Mouse (Mus musculus) embryonic fibroblast, embryonic 13.5 days (primary cell): Measurements from ENCODE around the gene Bche. TPM values are rescaled to one million over a fixed set of nuclear protein-coding genes. Genes with fewer than 3 reads are reported as not detected.

Source experiments
- H3K27ac ChIP-seq: 2 replicates; pipeline ENCODE4 v1.5.1; 2012; ENCODE audit warnings: low read length, control low read depth, inconsistent platforms; ENCODE audit not compliant: insufficient read depth
- H3K4me1 ChIP-seq: 2 replicates; pipeline ENCODE4 v1.6.1; 2011; ENCODE audit warnings: low read length; ENCODE audit not compliant: control insufficient read depth, insufficient read depth
- H3K4me3 ChIP-seq: 2 replicates; pipeline ENCODE4 v1.5.1; 2011; ENCODE audit warnings: mild to moderate bottlenecking, control low read depth, low read length; ENCODE audit not compliant: insufficient read depth
- CTCF ChIP-seq: IDR thresholded peaks from 2 replicates; pipeline ENCODE4 v1.5.1; 2011; ENCODE audit warnings: mild to moderate bottlenecking, control low read depth, low read length, moderate library complexity, borderline replicate concordance; ENCODE audit not compliant: insufficient read depth
- POLR2A ChIP-seq: IDR thresholded peaks from 2 replicates; pipeline ENCODE4 v1.6.1; 2011; ENCODE audit warnings: low read depth, mild to moderate bottlenecking, control low read depth, low read length, moderate library complexity
- polyA plus RNA-seq: library from polyadenylated mRNA; stranded (reverse); fragments of >200 nt; gene quantifications from 2 replicates; pipeline ENCODE4 v1.2.4, GENCODE M21; 2011; ENCODE audit warnings: low read depth; ENCODE audit not compliant: missing spikeins, insufficient read length

The Bche gene
- polyA plus RNA-seq, result 1.7 and 2.9 TPM in 2 replicates

DNA sequence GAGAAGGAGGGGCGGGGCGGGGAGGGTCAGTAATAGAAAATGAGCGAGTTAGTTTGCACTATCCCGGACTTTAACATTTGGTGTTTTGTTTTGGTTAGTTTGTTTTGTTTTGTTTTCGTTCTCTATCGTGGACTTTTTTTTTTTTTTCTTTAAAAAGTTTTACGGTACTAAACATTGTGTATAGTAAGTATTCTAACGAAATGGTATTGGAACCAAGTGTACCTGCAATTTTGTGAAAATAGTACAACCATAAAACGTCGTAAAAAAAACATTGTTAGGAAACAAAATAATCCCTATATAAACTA is at the start of gene Bche:
Gene Bche, minus strand, starts transcription at position 6 of the 305 bp plus-strand sequence.
- TF ChIP-seq CTCF (no peak), POLR2A (no peak; the same call in 1 of the 2 replicates)
- Histone ChIP-seq H3K4me3 (peak within 1 kb of the TSS; percentile 35), H3K27ac (no peak within 1 kb of the TSS), H3K4me1 (no peaks in the 10 kb centered on the region)

DNA sequence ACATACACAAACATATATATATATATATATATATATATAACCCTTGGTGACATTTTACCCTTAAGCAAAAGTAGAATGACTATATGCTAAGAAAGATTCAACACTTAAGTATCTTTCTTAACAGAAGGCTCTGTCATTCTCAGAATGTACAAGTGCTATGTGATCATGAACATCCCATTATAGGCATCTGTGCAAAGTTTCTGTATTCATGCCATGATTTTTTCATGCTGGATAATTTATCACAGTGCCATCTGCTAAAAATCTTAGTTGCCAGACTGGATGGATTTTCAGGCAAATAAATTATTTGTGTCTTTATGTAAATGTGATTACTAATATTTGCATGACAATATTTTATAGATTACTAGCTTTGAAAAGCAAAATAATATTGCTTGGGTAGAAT is 33.8 kb upstream of the Bche start:
- TF ChIP-seq POLR2A, result no peak
- no peak for TF ChIP-seq CTCF
- Histone ChIP-seq H3K4me1 (no peaks in the 10 kb centered on the region), H3K4me3 (no peak overlapping the region)

DNA sequence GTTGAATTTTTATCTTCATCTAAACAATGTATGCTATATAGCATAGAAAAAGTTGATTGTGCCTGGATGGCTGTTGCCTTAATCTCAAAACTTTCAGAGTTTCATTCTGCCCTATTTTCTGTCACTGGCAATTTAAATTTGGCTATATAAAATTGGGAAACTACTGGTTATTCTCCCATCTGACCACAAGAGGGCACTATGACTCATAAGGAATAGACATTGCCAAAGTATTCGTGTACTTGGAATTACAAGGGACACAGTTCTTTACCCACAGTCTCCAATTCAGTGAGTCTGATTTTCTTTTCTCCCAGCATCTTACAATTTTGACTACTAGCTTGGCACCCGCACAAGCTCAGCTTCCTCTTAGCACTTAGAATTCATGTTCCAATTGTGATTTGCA is 23.5 kb upstream of the Bche start:
- no peak overlapping the region for H3K27ac ChIP-seq
- no peaks in the 10 kb centered on the region for H3K4me1 ChIP-seq
- no peak overlapping the region for H3K4me3 ChIP-seq
- no peak for TF ChIP-seq POLR2A
- no peak for TF ChIP-seq CTCF

More for the DNA sequence above, 33.8 kb upstream of the Bche start:
- H3K27ac ChIP-seq, result no peak overlapping the region

DNA sequence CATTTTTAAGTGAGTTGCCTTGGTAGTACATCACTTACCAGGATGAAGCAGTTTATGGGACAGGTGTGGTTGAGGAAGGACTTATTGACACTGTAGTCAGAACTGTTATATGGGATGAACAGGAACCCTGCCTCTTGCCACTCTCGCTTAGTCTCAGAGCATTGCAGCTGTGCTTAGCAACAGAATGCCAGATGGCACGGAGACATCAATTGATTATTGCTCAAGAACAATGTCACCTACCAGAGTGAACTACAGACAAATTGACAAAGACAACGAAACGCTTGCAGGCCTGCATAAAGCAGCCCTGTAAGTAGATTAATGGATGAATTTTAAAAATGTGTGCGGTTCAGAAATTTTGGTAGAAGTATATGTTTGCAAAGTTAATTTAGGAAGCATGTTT is 21.3 kb upstream of the Bche start:
- no peak for TF ChIP-seq POLR2A
- TF ChIP-seq CTCF, result no peak
- no peak overlapping the region for H3K27ac ChIP-seq
- no peak overlapping the region for H3K4me3 ChIP-seq
- no peaks in the 10 kb centered on the region for H3K4me1 ChIP-seq

DNA sequence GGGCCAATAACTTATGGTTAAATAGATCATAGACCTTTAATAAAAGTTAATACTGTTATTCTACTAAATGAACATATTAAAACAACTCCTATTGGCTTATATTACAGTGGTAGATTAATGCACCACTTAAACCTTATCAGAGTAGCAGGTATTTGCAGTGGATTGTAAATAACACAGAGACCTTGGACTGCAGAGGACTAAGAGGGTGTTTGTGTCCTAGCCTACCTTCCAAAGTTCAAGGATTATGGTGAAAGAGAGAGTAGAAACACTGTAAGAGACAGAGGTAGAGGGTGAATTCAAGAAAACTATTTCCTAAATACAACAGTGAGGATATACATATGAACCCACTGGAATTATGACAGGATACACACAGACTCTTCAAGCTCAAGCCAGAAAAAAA is 17.5 kb upstream of the Bche start:
- TF ChIP-seq POLR2A (no peak), CTCF (no peak)
- Histone ChIP-seq H3K4me3 (no peak overlapping the region), H3K4me1 (no peaks in the 10 kb centered on the region), H3K27ac (no peak overlapping the region)

DNA sequence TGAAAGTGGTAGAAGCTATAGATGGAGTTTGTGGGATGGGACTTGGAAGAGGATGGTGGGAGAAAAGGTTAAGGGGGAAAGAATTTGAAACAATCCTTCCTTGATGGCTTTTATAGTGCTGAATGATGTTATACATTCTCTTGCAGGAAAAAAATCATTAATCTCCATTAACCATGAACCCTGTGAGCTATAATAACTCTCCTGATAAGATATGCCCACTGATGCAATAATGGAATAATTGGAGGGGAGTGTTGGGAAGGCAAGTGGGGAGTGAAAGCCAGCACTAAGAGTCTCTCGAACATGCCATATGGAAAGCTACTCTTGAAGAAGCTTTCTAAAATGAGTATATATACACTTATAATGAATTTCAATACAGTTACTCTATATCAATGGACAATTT is 16.7 kb upstream of the Bche start:
- H3K27ac ChIP-seq, result no peak overlapping the region
- no peaks in the 10 kb centered on the region for H3K4me1 ChIP-seq
- no peak overlapping the region for H3K4me3 ChIP-seq
- TF ChIP-seq POLR2A, result no peak

DNA sequence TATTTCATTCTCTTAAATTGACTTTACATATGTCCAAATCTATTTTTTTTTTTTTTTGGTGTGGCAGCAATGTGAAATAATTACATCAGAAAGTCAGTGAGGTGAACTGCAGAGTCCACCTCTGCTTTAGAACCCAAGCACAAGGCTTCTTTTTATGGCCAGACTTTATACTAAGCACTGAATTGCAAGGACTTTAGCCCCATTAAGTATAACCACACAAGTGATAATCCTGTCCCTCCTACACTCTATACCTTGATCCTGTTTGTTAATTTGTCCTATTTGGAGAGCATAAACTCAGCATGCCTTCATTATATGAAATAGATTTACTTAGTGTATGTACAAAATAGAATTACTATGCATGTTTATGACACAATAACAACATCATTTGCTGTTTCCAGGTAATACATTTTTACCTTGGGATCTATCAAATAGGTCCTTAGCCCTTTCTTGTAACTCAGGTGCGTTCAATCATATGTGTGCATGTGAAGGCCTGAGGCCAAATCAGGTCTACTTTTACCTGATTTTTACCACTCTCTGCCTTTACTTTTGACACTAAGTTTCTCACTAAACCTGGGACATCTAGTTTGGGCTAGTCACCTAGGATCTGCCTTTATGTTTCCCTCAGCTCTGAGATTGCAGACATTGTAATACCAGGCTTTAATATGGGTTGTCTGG is 9.5 kb upstream of the Bche start:
- TF ChIP-seq CTCF (no peak), POLR2A (no peak)
- Histone ChIP-seq H3K4me1 (no peaks in the 10 kb centered on the region), H3K27ac (no peak overlapping the region), H3K4me3 (no peak overlapping the region)

DNA sequence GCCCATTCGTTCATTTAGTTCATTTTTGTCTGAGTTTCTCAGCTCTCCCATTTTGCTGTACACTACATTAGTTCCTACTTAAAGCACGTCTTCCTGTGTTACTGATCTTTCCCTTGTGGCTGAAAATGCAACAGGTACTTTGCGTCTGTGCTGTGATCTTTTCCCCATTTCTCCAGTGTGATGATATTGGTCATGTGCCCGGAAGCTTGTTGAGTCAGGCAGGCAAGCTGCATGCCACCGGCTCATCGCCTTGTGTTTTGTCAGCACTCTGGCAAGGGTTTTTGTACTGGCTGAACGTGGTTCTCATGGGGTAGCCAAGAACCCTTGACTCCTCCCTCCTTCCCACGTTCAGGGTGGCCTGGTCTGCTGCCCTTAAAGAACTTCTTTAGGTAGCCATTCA is 1.7 kb upstream of the Bche start:
- TF ChIP-seq POLR2A (no peak), CTCF (no peak)
- Histone ChIP-seq H3K27ac (no peak overlapping the region), H3K4me3 (no peak overlapping the region), H3K4me1 (no peaks in the 10 kb centered on the region)

DNA sequence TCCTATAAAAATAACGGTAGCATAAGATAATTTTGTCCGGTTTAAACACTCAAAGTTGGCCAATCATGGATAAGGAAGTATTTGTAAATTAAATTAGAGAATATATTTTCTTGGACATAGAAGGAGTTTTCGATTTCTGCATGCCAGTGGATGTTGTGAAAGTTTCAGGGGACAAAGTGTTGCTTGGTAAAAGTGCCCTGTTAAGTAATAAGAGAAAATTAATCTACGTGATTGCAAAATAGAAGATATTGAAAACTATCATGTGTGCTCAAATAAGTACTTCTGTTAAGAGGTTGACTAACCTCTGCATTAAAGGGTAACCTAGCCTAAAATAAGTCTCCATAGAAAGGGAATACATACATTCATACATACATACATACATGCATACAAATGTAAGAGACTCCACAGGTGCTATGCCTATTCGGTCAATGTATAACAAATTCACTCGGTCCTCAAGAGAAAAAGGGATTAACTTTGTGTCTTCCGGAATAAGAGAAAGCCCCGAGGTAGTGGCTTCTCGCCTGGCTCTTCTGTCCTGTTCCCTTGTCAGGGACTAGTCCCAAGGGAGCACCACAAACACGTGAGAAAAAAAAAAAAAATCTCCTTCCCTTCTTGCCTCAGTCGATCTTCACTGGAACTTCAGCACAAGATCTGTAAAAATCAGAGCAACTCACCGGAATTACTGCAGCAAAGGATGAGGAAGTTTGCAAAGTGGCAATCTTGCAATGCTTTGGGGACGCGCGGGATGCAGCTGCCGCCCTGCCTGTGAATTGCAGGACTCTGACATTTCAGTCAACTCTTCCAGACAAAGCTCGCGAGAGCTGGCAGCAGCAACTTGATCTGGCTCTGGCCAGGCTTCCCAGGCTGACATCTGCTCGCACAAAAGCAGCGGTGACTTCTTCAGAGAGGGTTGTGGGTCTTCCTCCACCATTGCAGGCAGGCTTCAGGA is 480 bp downstream of the Bche start:
- no peaks in the 10 kb centered on the region for H3K4me1 ChIP-seq
- H3K27ac ChIP-seq, result no peak overlapping the region
- peak overlapping the region; percentile 35 for H3K4me3 ChIP-seq
- no peak for TF ChIP-seq CTCF
- peak; percentile 51 for TF ChIP-seq POLR2A

DNA sequence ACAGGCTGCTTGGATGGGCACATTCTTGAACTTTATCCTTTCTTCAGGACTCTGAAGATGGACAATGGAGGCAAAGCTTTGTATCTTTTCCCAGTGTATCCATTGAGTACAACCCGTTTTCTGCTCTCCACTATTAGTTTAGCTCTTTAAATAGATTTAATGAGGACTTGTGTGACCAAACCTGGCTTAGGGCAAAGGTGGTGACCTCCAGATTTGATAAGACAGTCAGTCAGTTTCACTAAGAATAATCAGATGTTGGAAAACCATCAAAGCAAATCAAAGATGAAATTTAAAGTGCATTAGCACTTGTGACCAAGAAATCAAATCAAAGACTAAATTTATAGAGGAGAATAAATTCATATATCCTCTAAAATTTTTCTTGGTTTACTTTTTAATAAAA is 1.7 kb downstream of the Bche start:
- TF ChIP-seq POLR2A (no peak), CTCF (no peak)
- H3K27ac ChIP-seq, result no peak overlapping the region

DNA sequence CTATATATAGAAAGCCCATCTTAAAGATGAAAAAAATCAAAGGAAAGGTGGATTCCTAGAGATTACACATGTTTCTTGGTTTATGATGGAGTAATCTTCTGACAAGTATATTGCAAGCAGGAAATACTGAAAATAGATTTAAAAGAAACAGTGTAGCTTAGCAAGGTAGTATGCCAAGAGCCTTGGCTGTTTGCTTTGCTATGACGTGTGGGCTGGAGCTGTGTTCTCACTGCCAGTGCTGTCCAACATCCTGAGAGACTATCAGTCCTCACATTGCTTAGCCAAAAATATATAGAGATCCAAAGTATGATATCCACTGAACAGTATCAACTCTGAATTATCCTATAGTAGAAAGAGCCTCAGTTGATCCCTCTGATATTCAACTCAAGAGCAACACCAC is 9.3 kb downstream of the Bche start:
- H3K4me3 ChIP-seq, result no peak overlapping the region
- H3K4me1 ChIP-seq, result no peaks in the 10 kb centered on the region
- no peak overlapping the region for H3K27ac ChIP-seq
- no peak for TF ChIP-seq POLR2A
- no peak for TF ChIP-seq CTCF

More for the DNA sequence above, 1.7 kb downstream of the Bche start:
- Histone ChIP-seq H3K4me1 (no peaks in the 10 kb centered on the region), H3K4me3 (no peak overlapping the region)
